Mouse (Mus musculus) urinary bladder, postnatal 4 days (tissue): ENCODE results near the gene Vars.
"Not testable (repeated sequence)": the region's sequence is repeated elsewhere in the genome, so short reads cannot be mapped to it uniquely, and the experiment has no call there.

Experiments used
- DNase-seq, 2 experiments: peaks; one replicate each; pipeline ENCODE4 v3.0.0; 2021 to 2022; ENCODE audit warnings: low spot score in 2 of 2

Vars gene

DNA sequence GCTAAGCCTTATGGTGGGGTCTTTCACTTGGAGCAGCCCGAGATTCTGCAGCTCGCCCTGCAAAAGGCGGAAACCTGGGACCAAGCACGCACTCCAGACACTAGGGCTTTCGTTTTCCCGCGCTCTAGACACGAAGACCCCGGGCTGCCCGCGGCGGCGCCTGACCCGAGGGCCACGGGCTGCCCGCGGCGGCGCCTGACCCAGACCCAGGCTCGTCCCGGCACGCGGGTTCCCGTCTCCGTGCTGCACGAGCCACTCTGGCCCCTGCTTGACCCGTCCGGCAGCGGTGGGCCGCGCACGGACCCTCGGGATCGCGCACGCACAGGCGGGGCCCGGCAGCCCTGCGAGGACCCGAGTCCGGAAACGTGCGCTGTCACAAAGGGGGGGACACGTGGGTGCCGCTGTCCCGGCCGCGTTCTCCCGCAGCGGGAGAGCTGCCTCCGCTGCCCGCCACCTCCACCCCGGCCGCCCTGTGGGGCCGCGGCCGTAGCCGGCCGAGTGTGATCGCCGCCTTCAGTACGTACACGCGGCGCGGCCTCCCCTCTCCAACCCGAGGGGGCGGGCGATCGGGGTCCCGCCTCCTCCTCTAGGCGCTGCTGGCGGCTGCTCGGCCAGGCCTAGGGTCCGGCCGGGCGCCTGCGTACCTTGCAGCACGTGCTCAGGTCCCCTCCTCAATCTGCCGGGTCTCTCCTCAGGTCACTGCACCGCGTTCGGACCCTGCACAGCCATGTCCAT is at the start of gene Vars:
Gene Vars (plus strand): TSS at position 271 of the 735 bp plus-strand sequence.
- DNase-seq: peak; percentile 87 to 89

GRCm38 (mm10) chr17:34951636-34952377 is 49.0 kb upstream of the Vars start:
- DNase-seq: no peak

DNA sequence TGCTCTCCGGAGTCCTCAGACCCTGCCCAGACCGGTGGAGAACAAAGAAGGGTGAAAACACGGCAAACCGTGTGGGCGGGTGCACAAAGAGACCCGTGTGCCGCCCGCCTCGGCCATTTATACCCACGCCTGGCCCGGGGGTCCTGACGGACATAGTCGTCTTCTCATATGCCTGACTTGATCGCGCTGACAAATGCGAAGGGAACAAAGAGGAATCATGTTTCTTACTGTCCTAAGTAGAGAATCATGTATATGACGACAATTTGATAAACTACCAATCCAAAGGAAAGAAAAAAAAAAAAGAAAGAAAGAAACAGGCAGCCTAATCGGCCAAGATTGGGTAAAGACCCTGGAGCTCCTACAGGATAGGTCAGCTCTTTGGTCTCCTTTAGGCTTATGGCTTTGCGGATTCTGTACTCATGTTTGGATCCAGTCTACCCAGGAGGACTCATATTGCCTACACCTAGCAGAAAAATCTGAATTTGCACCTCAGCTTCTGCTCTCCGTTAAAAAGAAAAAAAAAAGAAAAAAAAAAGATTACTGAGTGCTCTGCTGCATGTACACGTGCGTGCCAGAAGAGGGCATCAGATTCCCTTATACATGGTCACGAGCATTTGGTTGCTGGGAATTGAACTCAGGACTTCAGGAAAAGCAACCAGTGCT is 48.3 kb upstream of the Vars start:
- peak; percentile 74 to 87 for DNase-seq

- no peak for DNase-seq
Measured at GRCm38 (mm10) chr17:34953258-34953657, 47.5 kb upstream of the Vars start.

GRCm38 (mm10) chr17:34953904-34954303 is 46.9 kb upstream of the Vars start:
- DNase-seq: no peak

- no peak for DNase-seq
Measured at GRCm38 (mm10) chr17:34954831-34955230, 46.0 kb upstream of the Vars start.

GRCm38 (mm10) chr17:34955884-34956283 is 44.9 kb upstream of the Vars start:
- no peak for DNase-seq

DNA sequence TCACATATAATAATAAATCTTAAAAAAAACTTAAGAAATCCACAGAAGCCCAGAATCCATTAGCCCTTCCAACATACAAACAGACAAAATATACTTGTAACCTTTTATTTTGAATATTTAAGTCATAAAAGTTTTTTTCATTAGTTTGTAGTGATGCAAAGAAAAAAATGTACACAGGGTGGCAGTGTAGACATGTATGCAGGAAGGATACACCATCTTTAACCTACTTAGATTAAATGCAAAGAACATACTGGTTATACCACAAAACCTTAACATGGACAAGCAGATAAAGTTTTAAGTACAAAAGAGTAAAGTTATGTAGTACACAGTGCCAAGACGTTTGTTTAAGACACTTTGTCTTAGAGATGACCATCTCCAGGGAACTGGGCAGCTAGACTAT is 44.4 kb upstream of the Vars start:
- no peak for DNase-seq

DNA sequence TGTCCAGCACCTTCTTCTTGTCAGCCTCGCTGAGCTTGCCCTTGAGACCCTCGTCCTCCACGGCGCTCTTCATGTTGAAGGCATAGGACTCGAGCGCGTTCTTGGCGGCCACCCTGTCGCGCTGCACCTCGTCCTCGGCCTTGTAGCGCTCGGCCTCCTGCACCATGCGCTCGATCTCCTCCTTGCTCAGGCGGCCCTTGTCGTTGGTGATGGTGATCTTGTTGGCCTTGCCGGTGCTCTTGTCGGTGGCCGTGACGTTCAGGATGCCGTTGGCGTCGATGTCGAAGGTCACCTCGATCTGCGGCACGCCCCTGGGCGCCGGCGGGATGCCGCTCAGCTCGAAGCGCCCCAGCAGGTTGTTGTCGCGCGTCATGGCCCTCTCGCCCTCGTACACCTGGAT is 43.5 kb upstream of the Vars start:
- not testable (repeated sequence) for DNase-seq

GRCm38 (mm10) chr17:34957966-34958365 is 42.8 kb upstream of the Vars start:
- not testable (repeated sequence) for DNase-seq

DNA sequence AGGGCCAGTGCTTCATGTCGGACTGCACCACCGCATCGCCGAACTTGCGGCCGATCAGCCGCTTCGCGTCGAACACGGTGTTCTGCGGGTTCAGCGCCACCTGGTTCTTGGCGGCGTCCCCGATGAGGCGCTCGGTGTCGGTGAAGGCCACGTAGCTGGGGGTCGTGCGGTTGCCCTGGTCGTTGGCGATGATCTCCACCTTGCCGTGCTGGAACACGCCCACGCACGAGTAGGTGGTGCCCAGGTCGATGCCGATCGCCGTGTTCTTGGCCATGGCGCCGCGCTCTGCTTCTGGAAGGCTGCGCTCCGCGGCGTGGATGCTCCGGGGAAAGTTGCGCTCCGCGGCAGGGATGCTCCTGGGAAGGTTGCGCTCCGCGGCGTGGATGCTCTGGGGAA is 42.1 kb upstream of the Vars start:
- DNase-seq: not testable (repeated sequence)

GRCm38 (mm10) chr17:34959130-34959778 is 41.5 kb upstream of the Vars start, which contains the start of gene Hspa1b:
TSS of gene Hspa1b (minus strand) at chr17:34959238.
- peak; percentile 81 to 84 for DNase-seq

DNA sequence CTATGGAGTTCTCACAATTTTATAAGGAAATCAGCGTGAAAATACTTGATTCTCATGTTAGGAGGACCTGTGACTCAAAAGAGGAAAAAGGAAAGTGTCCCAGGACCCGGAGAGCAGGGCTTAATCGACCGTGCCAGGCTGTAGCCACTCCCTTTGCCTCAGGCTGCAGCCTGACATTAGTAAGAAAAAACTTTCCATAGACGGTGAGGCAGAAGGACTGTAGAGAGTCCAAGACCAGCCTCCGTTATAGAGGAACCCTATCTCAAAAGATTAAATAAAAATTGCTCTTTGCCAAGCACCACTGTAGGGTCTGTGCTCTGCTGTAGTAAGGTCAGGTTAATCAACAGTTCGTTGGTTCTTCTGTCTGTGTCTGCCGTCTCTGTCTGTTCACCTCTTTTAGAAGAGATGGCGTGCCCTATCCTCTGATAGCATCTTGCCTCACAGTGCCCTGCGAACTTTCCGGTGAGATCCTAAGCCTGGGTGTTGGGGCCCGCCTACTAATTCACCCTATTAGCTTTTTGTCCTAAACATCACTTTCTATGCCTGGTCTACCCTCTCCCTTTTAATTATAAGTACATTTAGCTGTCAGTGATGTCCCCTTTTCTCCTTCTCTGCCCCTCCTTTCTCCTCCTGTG is 40.8 kb upstream of the Vars start:
- no peak for DNase-seq

DNA sequence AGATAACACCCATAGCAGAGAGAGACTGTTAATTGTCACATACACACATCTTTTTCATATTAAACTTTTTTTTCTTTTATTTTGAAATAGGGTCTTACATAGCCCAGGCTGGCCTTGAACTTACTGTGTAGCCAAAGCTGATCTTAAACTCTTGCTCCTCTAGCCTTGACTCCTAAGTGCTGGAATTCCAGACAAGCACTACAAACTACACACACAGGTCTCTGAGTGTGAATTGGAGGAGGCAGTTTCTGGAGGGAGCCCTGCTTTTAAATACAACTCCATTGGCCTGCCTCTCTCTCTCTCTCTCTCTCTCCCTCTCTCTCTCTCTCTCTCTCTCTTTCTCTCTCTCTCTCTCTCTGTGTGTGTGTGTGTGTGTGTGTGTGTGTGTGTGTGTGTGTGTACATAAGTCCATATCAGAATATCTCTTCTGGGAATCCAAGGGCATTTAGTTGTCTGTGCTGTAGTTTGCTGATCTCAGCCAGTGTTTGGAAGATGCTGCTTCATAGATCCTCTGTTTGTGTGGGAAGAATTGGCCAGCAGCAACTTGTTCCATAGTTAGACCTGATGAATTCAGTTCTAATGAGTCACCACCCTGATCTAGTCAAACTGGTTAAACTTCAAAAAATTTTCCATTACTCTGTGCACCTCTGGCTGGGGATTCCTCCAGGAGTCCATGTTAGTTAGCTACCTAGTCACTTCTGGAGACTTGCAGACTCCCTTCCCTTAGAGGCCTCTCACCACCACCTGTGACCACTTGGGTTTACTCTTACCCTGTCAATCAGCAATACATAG is 39.9 kb upstream of the Vars start:
- DNase-seq: no peak

GRCm38 (mm10) chr17:34962125-34962524 is 38.7 kb upstream of the Vars start:
- DNase-seq: no peak

DNA sequence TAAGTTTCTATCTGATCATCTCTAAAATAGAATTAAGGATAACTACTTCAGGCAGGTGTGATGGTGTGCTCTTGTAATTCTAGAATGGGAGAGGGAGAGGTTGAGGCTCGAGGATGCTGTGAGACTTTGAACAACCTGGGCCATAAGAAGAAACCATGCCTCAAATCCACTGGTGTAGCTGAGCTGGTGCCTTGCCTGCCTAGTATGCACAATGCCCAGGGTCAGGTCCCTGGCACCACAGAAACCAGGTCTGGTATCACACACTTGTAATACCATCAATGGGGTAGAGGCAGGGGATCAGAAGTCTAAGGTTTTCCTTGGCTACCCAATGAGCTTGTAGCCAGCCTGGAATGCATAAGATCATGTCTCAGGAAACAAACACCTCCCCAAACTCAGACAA is 37.9 kb upstream of the Vars start:
- DNase-seq: no peak

DNA sequence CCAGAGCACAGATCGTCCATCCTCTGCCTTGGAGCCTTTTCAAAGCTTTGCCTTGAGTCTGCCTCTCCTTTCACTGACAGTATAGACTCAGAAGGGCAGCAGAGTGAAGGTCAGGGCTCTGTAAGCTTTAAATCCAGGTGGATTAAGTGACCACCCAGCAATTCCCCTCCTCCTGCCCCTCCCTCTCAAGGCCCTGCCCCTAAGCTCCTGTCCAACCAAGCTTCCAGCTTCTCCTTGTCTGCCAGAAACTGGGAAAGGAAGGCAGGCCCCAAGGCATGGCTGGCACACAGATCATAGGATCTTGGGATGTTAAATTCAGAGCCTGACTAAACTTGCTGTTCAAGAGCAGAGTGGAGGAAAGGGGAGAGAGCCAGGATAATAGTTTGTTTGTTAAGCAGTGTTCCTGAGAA is 36.1 kb upstream of the Vars start:
- DNase-seq: peak in 1 of 2 experiments; percentile 37

GRCm38 (mm10) chr17:34965627-34966026 is 35.2 kb upstream of the Vars start:
- no peak for DNase-seq

DNA sequence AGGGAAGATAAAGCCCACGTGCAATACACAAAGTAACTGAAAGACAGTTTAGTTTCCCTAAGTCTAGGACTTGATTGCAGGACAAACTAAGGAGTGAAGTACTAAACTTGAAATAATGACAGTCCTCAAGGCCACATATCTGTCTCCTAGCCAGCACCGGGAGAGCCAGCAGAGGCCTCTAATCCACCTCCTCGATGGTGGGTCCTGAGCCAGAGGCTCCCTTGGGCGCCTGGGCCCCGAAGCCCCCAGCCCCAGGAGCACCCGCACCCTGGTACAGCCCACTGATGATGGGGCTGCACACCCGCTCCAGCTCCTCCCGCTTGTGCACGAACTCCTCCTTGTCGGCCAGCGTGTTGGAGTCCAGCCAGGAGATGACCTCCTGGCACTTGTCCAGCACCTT is 31.0 kb upstream of the Vars start, which contains the start of gene Gm20481:
Gene Gm20481 (plus strand): TSS at position 91 of the 400 bp plus-strand sequence.
- not testable (repeated sequence) for DNase-seq

DNA sequence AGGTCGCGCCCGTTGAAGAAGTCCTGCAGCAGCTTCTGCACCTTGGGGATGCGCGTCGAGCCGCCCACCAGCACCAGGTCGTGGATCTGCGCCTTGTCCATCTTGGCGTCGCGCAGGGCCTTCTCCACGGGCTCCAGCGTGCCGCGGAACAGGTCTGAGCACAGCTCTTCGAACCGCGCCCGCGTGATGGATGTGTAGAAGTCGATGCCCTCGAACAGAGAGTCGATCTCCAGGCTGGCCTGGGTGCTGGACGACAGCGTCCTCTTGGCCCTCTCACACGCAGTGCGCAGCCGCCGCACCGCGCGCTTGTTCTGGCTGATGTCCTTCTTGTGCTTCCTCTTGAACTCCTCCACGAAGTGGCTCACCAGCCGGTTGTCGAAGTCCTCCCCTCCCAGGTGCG is 29.9 kb upstream of the Vars start:
- DNase-seq: not testable (repeated sequence)

DNA sequence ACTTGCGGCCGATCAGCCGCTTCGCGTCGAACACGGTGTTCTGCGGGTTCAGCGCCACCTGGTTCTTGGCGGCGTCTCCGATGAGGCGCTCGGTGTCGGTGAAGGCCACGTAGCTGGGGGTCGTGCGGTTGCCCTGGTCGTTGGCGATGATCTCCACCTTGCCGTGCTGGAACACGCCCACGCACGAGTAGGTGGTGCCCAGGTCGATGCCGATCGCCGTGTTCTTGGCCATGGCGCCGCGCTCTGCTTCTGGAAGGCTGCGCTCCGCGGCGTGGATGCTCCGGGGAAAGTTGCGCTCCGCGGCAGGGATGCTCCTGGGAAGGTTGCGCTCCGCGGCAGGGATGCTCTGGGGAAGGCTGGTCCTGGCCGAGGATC is 29.1 kb upstream of the Vars start:
- not testable (repeated sequence) for DNase-seq
